Mouse (Mus musculus) bone marrow macrophage, adult 2 months (primary cell): ENCODE measurements at regions not wholly inside any gene's neighbourhood (a gene's known extent, or its start where the extent isn't known, plus 50 kb on each side); places are given as distances from the start of the nearest gene placed in this dataset.

Experiments
- CTCF ChIP-seq: IDR thresholded peaks from 2 replicates; pipeline ENCODE4 v1.5.1; 2012; ENCODE audit warnings: low read depth, mild to moderate bottlenecking, low read length, moderate library complexity
- POLR2A ChIP-seq: IDR thresholded peaks from 2 replicates; pipeline ENCODE4 v1.6.1; 2012; ENCODE audit warnings: mild to moderate bottlenecking, low read depth, low read length, borderline replicate concordance

GRCm38 (mm10) chr11:23996250-23996649 is 78.6 kb downstream of the A830031A19Rik start:
- TF ChIP-seq POLR2A (no peak), CTCF (no peak)
